Mouse (Mus musculus): Measurements from ENCODE around the gene Gm815.

DNA sequence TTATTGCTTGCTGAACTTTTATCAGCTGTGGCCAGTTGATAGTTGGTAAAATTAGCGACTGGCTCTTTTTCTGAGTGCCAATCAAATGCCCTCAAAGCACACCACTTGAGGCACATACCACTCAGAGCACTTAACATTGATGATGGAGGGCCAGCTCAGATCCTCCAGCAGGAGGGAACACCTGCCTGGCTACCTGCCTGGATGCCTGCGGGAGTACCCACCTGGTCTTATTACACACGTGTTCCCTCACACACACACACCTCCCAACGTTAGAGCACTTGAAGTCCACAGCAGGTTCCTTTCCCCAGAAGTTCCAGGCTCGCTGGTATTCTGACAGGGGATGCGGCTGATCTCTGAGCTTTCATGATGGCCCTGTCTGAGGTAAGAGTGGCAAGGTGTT is at the start of gene Gm815:
- TF ChIP-seq CTCF (IDR thresholded peaks at IDR 0.05; ENCODE audit: low read depth), result no peak
- TF ChIP-seq EP300 (IDR thresholded peaks at IDR 0.05; ENCODE audit: low read depth), result no peak
